Mouse (Mus musculus): ENCODE measurements around the gene Smndc1. TPM values are rescaled to one million over a fixed set of nuclear protein-coding genes. Genes with fewer than 3 reads are reported as not detected.

Gene Smndc1
- polyA plus RNA-seq, 1 experiment = 26.1 TPM

GRCm38 (mm10) chr19:53375816-53376215 is 14.6 kb downstream of the Smndc1 start:
- TF ChIP-seq CTCF (IDR thresholded peaks at IDR 0.05; ENCODE audit: borderline replicate concordance, insufficient read depth, low read depth, low read length) (no peak), POLR2A (IDR thresholded peaks at IDR 0.05; ENCODE audit: borderline replicate concordance, insufficient read depth, low read length) (no peak)
- Histone ChIP-seq H3K27me3 (ENCODE audit: control insufficient read depth, insufficient read depth, low read length) (no peaks in the 10 kb centered on the region), H3K27ac (ENCODE audit: insufficient read depth, low read length) (no peak overlapping the region), H3K4me3 (replicated peaks; ENCODE audit: insufficient read depth, low read depth, low read length) (no peak overlapping the region), H3K4me1 (ENCODE audit: control insufficient read depth, insufficient read depth, low read length) (no peaks in the 10 kb centered on the region)
- DNase-seq = no peak
- WGBS = 94% methylated on average over 9 of the region's 9 CpGs

DNA sequence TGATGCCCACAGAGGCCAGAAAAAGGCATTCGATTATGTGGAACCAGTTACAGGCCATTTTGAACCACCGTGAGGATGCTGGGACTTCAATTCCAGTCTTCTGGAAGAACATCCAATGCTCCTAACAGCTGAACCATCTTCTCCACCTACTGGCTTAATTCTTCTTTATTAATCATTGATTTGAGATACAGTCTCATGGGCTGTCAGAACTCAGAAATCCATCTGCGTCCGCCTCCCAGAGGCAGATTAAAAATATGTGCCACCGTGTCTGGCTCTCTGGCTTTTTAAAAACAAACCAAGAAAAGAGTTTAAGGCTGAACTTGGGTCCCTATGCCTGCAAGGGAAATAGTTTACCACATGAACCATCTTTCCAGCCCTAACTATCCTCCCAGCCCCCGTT is 15.1 kb downstream of the Smndc1 start:
- TF ChIP-seq CTCF (IDR thresholded peaks at IDR 0.05; ENCODE audit: borderline replicate concordance, insufficient read depth, low read depth, low read length) = no peak
- no peak for TF ChIP-seq POLR2A (IDR thresholded peaks at IDR 0.05; ENCODE audit: borderline replicate concordance, insufficient read depth, low read length)
- DNase-seq = peak in 1 of 2 experiments; percentile 7
- WGBS = 84% methylated on average over 6 of the region's 6 CpGs
- no peak overlapping the region for H3K4me3 ChIP-seq (replicated peaks; ENCODE audit: insufficient read depth, low read depth, low read length)
- no peaks in the 10 kb centered on the region for H3K4me1 ChIP-seq (ENCODE audit: control insufficient read depth, insufficient read depth, low read length)
- H3K27ac ChIP-seq (ENCODE audit: insufficient read depth, low read length) = no peak overlapping the region
- H3K27me3 ChIP-seq (ENCODE audit: control insufficient read depth, insufficient read depth, low read length) = no peaks in the 10 kb centered on the region

GRCm38 (mm10) chr19:53373570-53373969 is 16.8 kb downstream of the Smndc1 start:
- DNase-seq = peak in 1 of 2 experiments; percentile 10
- WGBS = 81% methylated on average over 2 of the region's 2 CpGs
- TF ChIP-seq CTCF (IDR thresholded peaks at IDR 0.05; ENCODE audit: borderline replicate concordance, insufficient read depth, low read depth, low read length) = no peak
- TF ChIP-seq POLR2A (IDR thresholded peaks at IDR 0.05; ENCODE audit: borderline replicate concordance, insufficient read depth, low read length) = no peak
- H3K27me3 ChIP-seq (ENCODE audit: control insufficient read depth, insufficient read depth, low read length) = no peaks in the 10 kb centered on the region
- H3K4me1 ChIP-seq (ENCODE audit: control insufficient read depth, insufficient read depth, low read length) = peaks cover 9% of the 10 kb centered on the region; the same call in 1 of the 2 replicates
- no peak overlapping the region for H3K27ac ChIP-seq (ENCODE audit: insufficient read depth, low read length)
- H3K4me3 ChIP-seq (replicated peaks; ENCODE audit: insufficient read depth, low read depth, low read length) = no peak overlapping the region

DNA sequence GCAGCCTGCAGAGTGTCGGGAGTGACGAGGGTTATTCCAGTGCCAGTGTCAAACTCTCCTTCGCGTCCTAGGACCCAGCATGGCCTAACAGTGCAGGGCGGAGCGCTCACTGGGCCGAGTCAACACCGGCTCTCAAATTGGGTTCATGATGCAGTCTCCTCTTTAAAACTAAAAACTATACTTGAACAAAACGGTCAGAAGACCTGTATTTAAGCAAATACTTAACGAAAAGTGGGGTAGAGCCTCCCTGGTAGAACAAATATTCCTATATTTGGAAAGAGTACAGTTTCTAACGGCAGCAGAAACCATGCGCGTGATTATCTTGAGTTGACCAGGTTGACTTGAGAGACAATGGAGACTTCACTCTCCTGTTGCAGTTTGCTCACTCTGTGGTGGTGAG is 18.7 kb downstream of the Smndc1 start, which contains the start of gene Gm10197:
Gm10197 (minus strand) TSS at position 101 of the 400 bp plus-strand sequence.
- WGBS = 83% methylated on average over 13 of the region's 13 CpGs
- H3K4me3 ChIP-seq (replicated peaks; ENCODE audit: insufficient read depth, low read depth, low read length) = no peak within 1 kb of the TSS
- no peaks in the 10 kb centered on the region for H3K27me3 ChIP-seq (ENCODE audit: control insufficient read depth, insufficient read depth, low read length)
- no peak for TF ChIP-seq POLR2A (IDR thresholded peaks at IDR 0.05; ENCODE audit: borderline replicate concordance, insufficient read depth, low read length)
- no peak for TF ChIP-seq CTCF (IDR thresholded peaks at IDR 0.05; ENCODE audit: borderline replicate concordance, insufficient read depth, low read depth, low read length)
- H3K27ac ChIP-seq (ENCODE audit: insufficient read depth, low read length) = no peak within 1 kb of the TSS
- peaks cover 14% of the 10 kb centered on the region; the same call in 1 of the 2 replicates for H3K4me1 ChIP-seq (ENCODE audit: control insufficient read depth, insufficient read depth, low read length)
- peak in 1 of 2 experiments; percentile 15 for DNase-seq

GRCm38 (mm10) chr19:53370233-53370632 is 20.1 kb downstream of the Smndc1 start:
- no peak overlapping the region for H3K27ac ChIP-seq (ENCODE audit: insufficient read depth, low read length)
- peak in 1 of 2 experiments; percentile 30 for DNase-seq
- 54% methylated on average over 15 of the region's 15 CpGs for WGBS
- no peak overlapping the region for H3K4me3 ChIP-seq (replicated peaks; ENCODE audit: insufficient read depth, low read depth, low read length)
- H3K4me1 ChIP-seq (ENCODE audit: control insufficient read depth, insufficient read depth, low read length) = peaks cover 23% of the 10 kb centered on the region
- H3K27me3 ChIP-seq (ENCODE audit: control insufficient read depth, insufficient read depth, low read length) = no peaks in the 10 kb centered on the region
- no peak for TF ChIP-seq POLR2A (IDR thresholded peaks at IDR 0.05; ENCODE audit: borderline replicate concordance, insufficient read depth, low read length)
- no peak for TF ChIP-seq CTCF (IDR thresholded peaks at IDR 0.05; ENCODE audit: borderline replicate concordance, insufficient read depth, low read depth, low read length)

DNA sequence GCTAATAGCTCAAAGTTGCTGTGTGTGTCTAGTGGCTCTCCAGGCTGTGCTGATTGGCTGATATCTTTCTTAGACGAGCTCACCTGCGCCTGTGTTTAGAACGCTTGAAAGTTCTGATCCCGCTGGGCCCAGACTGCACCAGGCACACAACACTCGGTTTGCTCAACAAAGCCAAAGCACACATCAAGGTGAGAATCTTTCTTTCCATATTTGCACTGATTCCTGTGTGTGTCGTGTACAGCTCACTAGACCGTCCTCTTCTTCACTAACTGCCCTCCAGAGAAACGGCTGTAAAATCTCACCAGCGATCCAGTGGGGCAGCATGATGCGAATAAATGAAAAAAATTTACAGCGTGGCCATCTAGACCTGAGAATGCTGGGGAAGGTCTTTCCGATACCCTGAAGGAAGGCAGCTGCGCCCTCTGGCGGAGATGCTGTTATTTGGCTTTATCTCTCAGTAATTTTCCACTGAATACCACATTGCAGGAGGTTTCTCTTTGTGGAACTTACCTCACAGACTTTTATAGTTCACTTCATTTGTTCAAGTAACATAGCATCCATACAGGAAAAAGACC is 20.8 kb downstream of the Smndc1 start:
- peaks cover 28% of the 10 kb centered on the region for H3K4me1 ChIP-seq (ENCODE audit: control insufficient read depth, insufficient read depth, low read length)
- H3K27ac ChIP-seq (ENCODE audit: insufficient read depth, low read length) = 0 out of 2 replicates have a peak overlapping the region, but pooled peaks have one; percentile 42
- no peak overlapping the region for H3K4me3 ChIP-seq (replicated peaks; ENCODE audit: insufficient read depth, low read depth, low read length)
- peak; percentile 82 to 88 for DNase-seq
- no peaks in the 10 kb centered on the region for H3K27me3 ChIP-seq (ENCODE audit: control insufficient read depth, insufficient read depth, low read length)
- WGBS = 21% methylated on average over 14 of the region's 14 CpGs
- TF ChIP-seq POLR2A (IDR thresholded peaks at IDR 0.05; ENCODE audit: borderline replicate concordance, insufficient read depth, low read length) (no peak), CTCF (IDR thresholded peaks at IDR 0.05; ENCODE audit: borderline replicate concordance, insufficient read depth, low read depth, low read length) (peak; percentile 85)

DNA sequence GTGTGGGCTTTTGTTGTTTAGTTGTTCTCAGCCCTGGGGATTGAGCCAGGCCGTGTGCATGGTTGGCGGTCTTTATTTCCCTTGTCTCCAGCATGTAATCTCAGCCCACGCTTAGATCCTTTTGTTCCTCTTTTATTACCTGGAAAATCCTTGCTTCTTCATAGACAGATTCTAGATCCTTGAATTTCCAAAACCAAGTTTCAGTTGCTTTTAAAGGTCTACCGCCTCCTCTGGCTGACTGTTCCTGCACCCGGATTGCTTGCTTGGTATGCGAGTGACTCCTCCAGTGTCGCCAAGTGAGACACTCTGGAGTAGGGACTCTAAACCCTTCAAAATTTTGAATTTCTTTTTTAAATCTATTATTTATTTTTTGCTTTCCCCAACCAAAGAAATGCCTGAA is 23.5 kb downstream of the Smndc1 start:
- H3K27me3 ChIP-seq (ENCODE audit: control insufficient read depth, insufficient read depth, low read length) = no peaks in the 10 kb centered on the region
- peaks cover 28% of the 10 kb centered on the region for H3K4me1 ChIP-seq (ENCODE audit: control insufficient read depth, insufficient read depth, low read length)
- no peak overlapping the region for H3K4me3 ChIP-seq (replicated peaks; ENCODE audit: insufficient read depth, low read depth, low read length)
- no peak for TF ChIP-seq POLR2A (IDR thresholded peaks at IDR 0.05; ENCODE audit: borderline replicate concordance, insufficient read depth, low read length)
- TF ChIP-seq CTCF (IDR thresholded peaks at IDR 0.05; ENCODE audit: borderline replicate concordance, insufficient read depth, low read depth, low read length) = no peak
- 48% methylated on average over 7 of the region's 7 CpGs for WGBS
- peak overlapping the region; percentile 54; the same call in 1 of the 2 replicates for H3K27ac ChIP-seq (ENCODE audit: insufficient read depth, low read length)
- peak in 1 of 2 experiments; percentile 21 for DNase-seq

Measured in cerebellum, adult 2 months (tissue).